In the genomic region with DNA sequence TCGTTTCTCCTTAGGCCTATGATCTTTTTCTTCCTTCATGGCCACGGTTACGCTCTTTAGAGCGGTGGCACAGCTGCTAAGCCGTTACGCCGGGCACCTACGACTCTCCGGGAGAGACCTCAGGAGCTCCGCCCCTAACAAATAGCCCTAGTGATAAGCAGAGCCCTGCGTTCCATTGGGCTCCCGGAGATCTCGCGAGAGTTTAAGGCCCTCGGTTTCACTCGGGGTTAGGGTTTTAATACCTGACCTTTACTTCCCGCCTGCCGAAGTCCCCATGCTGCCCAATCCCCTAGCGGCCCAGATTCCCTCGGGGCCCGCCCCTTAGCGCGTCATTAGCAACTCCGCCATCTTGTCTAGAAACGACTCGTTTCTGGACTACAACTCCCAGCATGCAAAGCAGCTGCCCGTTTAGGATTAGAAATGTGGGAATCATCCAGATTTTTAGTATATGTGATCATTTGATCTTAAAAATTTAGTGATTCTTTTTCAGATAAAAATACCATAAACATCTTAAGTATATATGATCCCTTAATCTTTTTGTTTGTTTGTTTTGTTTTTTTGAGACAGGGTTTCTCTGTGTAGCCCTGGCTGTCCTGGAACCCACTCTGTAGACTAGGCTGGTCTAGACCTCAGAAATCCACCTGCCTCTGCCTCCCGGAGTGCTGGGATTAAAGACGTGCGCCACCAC, we compare ENCODE assay signal across 8 mouse cellular contexts. TPM values are rescaled to one million over a fixed set of nuclear protein-coding genes. Genes with fewer than 3 reads are reported as not detected.
DNase-seq lines count a peak whose midpoint lies in the region; ATAC-seq and TF ChIP-seq lines count a peak whose summit lies in the region.

Gene Upf3b (minus strand): TSS at position 130 of the 688 bp plus-strand sequence.

- no peaks in the 10 kb centered on the region for H3K4me1 ChIP-seq in cortical plate, adult 2 months (ENCODE audit: control insufficient read depth, insufficient read depth, low read length)
- peaks cover 29% of the 10 kb centered on the region for H3K4me1 ChIP-seq in megakaryocyte, embryonic 14.5 days

- peak; percentile 84 to 90 for DNase-seq in gastrocnemius, adult 8-10 months (ENCODE audit: low spot score in 2 of 2)
- DNase-seq in hindlimb bud, embryonic 11.5 days (ENCODE audit: extremely low spot score, low read depth, low spot score) = peak; percentile 63
- peak; percentile 64 to 95 for DNase-seq in left cerebral cortex, adult 8-10 months (ENCODE audit: low spot score in 2 of 2)
- peak; percentile 95 to 96 for DNase-seq in right cerebral cortex, postnatal 10 days (ENCODE audit: low spot score in 2 of 2)
- DNase-seq in urinary bladder, postnatal 25 days (ENCODE audit: low spot score) = peak; percentile 75

- H3K4me3 ChIP-seq in cortical plate, adult 2 months (ENCODE audit: insufficient read depth, low read length) = peak within 1 kb of the TSS; percentile 92
- peak within 1 kb of the TSS; percentile 95 for H3K4me3 ChIP-seq in megakaryocyte, embryonic 14.5 days (replicated peaks)

- H3K27ac ChIP-seq in cortical plate, adult 2 months (ENCODE audit: insufficient read depth, low read length) = peak within 1 kb of the TSS; percentile 43; the same call in 1 of the 2 replicates

- no peaks in the 10 kb centered on the region; the same call in 1 of the 2 replicates for H3K9me3 ChIP-seq in megakaryocyte, embryonic 14.5 days

- no peak for TF ChIP-seq CTCF in cortical plate, adult 2 months (IDR thresholded peaks at IDR 0.05; ENCODE audit: extremely low read depth, insufficient read depth, low read length)

- peaks cover 5% of the 10 kb centered on the region for H3K27me3 ChIP-seq in megakaryocyte, embryonic 14.5 days (replicated peaks)

- ATAC-seq in activated CD4-positive, CD25-positive, alpha-beta regulatory T cell, adult 4 months = peak; percentile 99

- peaks cover 20% of the 10 kb centered on the region for H3K36me3 ChIP-seq in megakaryocyte, embryonic 14.5 days (replicated peaks; ENCODE audit: low read length)

- peak; percentile 77; the same call in 1 of the 2 replicates for TF ChIP-seq POLR2A in cortical plate, adult 2 months (IDR thresholded peaks at IDR 0.05; ENCODE audit: extremely low read depth, insufficient read depth, low read length)

RNA-seq across cellular contexts. Expression of gene Upf3b, which starts in this region (rescaled TPM):
- 10 to 100 TPM; 33.8 to 46.6 TPM for polyA plus RNA-seq in activated CD4-positive, CD25-positive, alpha-beta regulatory T cell, adult 4 months (2017; shearing (Covaris generic))
- polyA plus RNA-seq in cortical plate, adult 2 months (2012; rRNA removed) = 20.0 and 24.0 TPM in 2 replicates
- total RNA-seq in gastrocnemius, adult 8-10 months (2022) = 10 to 100 TPM in 1 of 4 experiments, 1 to 10 TPM in 3; 7.2 to 10.5 (median 9.2) TPM
- 10 to 100 TPM; 18.1 to 20.1 (median 19.6) TPM for total RNA-seq in left cerebral cortex, adult 8-10 months (2022)
- polyA plus RNA-seq in megakaryocyte, embryonic 14.5 days (2012; ENCODE audit: insufficient read depth, low replicate concordance) = 5.9 TPM in 1 of 2 replicates, not detected in the other

Comparison
In these comparisons a context has a peak if more than half of its experiments do, and no peak if none do; other contexts are left out.
1. Peak in every context shown above with its lines: DNase-seq, ATAC-seq, H3K4me3 ChIP-seq and H3K27ac ChIP-seq.